Comparison of ENCODE assay signal across 10 mouse cellular contexts in genomic region chr13:95778761-95779161, GRCm38 (mm10).
DNase-seq lines count a peak whose midpoint lies in the region; ATAC-seq lines count a peak whose summit lies in the region.
"Had no signal": no experiment of that assay in that cellular context is flagged by ENCODE, and none has a peak within 500 bp of the region (broad histone marks: within the 10 kb centered on the region; RNA-seq: fewer than 3 reads in every experiment).

No protein-coding gene starts in this region.

- H3K4me2 ChIP-seq in forebrain, embryonic 11.5 days (ENCODE audit: low read depth, low read length, severe bottlenecking) = no peak overlapping the region
- no peak overlapping the region for H3K4me2 ChIP-seq in forebrain, embryonic 15.5 days (replicated peaks)
- no peak overlapping the region for H3K4me2 ChIP-seq in liver, embryonic 16.5 days (ENCODE audit: low read depth, low read length)
- H3K4me2 ChIP-seq in stomach, embryonic 15.5 days = no peak overlapping the region
- H3K4me2 ChIP-seq: hindbrain, embryonic 15.5 days had no signal

- H3K27ac ChIP-seq in forebrain, embryonic 11.5 days (ENCODE audit: low read depth, low read length) = no peak overlapping the region
- H3K27ac ChIP-seq in forebrain, embryonic 15.5 days (replicated peaks) = no peak overlapping the region
- H3K27ac ChIP-seq in liver, embryonic 16.5 days (ENCODE audit: low read length) = no peak overlapping the region
- H3K27ac ChIP-seq in stomach, embryonic 15.5 days = peak overlapping the region; percentile 14; the same call in 1 of the 2 replicates
- H3K27ac ChIP-seq: hindbrain, embryonic 15.5 days; liver, embryonic 14.5 days had no signal

- ATAC-seq in forebrain, embryonic 11.5 days (replicated peaks; ENCODE audit: low FRiP score) = no peak
- no peak for ATAC-seq in forebrain, embryonic 15.5 days (replicated peaks)
- ATAC-seq in liver, embryonic 16.5 days (ENCODE audit: low read depth) = peak; percentile 14; the same call in 1 of the 2 replicates
- no peak for ATAC-seq in stomach, embryonic 15.5 days (ENCODE audit: insufficient read depth, low FRiP score, low read depth)

- H3K27me3 ChIP-seq in forebrain, embryonic 11.5 days (ENCODE audit: control insufficient read depth, insufficient read depth, low read length) = no peaks in the 10 kb centered on the region
- no peaks in the 10 kb centered on the region for H3K27me3 ChIP-seq in forebrain, embryonic 15.5 days
- no peaks in the 10 kb centered on the region for H3K27me3 ChIP-seq in liver, embryonic 16.5 days (ENCODE audit: control insufficient read depth, insufficient read depth, low read depth, low read length)
- no peaks in the 10 kb centered on the region for H3K27me3 ChIP-seq in stomach, embryonic 15.5 days (replicated peaks)
- H3K27me3 ChIP-seq: hindbrain, embryonic 15.5 days had no signal

- peaks cover 3% of the 10 kb centered on the region for H3K4me1 ChIP-seq in forebrain, embryonic 11.5 days (replicated peaks; ENCODE audit: control insufficient read depth, insufficient read depth, low read length)
- H3K4me1 ChIP-seq in forebrain, embryonic 15.5 days = peaks cover 25% of the 10 kb centered on the region
- peaks cover 18% of the 10 kb centered on the region for H3K4me1 ChIP-seq in liver, embryonic 16.5 days (ENCODE audit: control insufficient read depth, low read depth, low read length)
- H3K4me1 ChIP-seq in stomach, embryonic 15.5 days = peaks cover 26% of the 10 kb centered on the region

- no peak overlapping the region for H3K4me3 ChIP-seq in forebrain, embryonic 11.5 days (ENCODE audit: low read depth, low read length)
- H3K4me3 ChIP-seq in forebrain, embryonic 15.5 days = no peak overlapping the region
- H3K4me3 ChIP-seq in liver, embryonic 16.5 days (ENCODE audit: low read depth, low read length) = no peak overlapping the region
- H3K4me3 ChIP-seq in stomach, embryonic 15.5 days (replicated peaks) = no peak overlapping the region
- H3K4me3 ChIP-seq: hindbrain, embryonic 15.5 days had no signal

- DNase-seq in forebrain, embryonic 11.5 days (ENCODE audit: low spot score) = peak; percentile 58
- peak; percentile 43 for DNase-seq in layer of hippocampus, adult 9-11 months
- DNase-seq in layer of hippocampus, adult 8-10 months (ENCODE audit: low spot score in 2 of 2) = no peak
- no peak for DNase-seq in cerebellum, postnatal 10 days
- no peak for DNase-seq in urinary bladder, postnatal 25 days (ENCODE audit: low spot score)

- H3K9me3 ChIP-seq in forebrain, embryonic 11.5 days (ENCODE audit: control insufficient read depth, low read length) = no peaks in the 10 kb centered on the region
- H3K9me3 ChIP-seq in forebrain, embryonic 15.5 days = no peaks in the 10 kb centered on the region
- no peaks in the 10 kb centered on the region for H3K9me3 ChIP-seq in liver, embryonic 16.5 days (replicated peaks; ENCODE audit: control insufficient read depth, low read length)
- no peaks in the 10 kb centered on the region for H3K9me3 ChIP-seq in stomach, embryonic 15.5 days
- H3K9me3 ChIP-seq: hindbrain, embryonic 15.5 days had no signal

- WGBS in forebrain, embryonic 11.5 days = 76% methylated on average over 9 of the region's 9 CpGs
- WGBS in forebrain, embryonic 15.5 days = 68% methylated on average over 9 of the region's 9 CpGs
- WGBS in liver, embryonic 16.5 days (ENCODE audit: insufficient replicate concordance) = 22% methylated on average over 9 of the region's 9 CpGs
- WGBS in stomach, embryonic 15.5 days = 44% methylated on average over 9 of the region's 9 CpGs

- no peaks in the 10 kb centered on the region for H3K36me3 ChIP-seq in forebrain, embryonic 11.5 days (ENCODE audit: control insufficient read depth, insufficient read depth, low read length)
- no peaks in the 10 kb centered on the region for H3K36me3 ChIP-seq in forebrain, embryonic 15.5 days
- H3K36me3 ChIP-seq in liver, embryonic 16.5 days (ENCODE audit: control insufficient read depth, insufficient read depth) = no peaks in the 10 kb centered on the region
- no peaks in the 10 kb centered on the region for H3K36me3 ChIP-seq in stomach, embryonic 15.5 days
- H3K36me3 ChIP-seq: hindbrain, embryonic 15.5 days had no signal

- H3K9ac ChIP-seq in forebrain, embryonic 11.5 days (ENCODE audit: low read length) = no peak overlapping the region
- no peak overlapping the region for H3K9ac ChIP-seq in forebrain, embryonic 15.5 days (replicated peaks)
- no peak overlapping the region for H3K9ac ChIP-seq in liver, embryonic 16.5 days (ENCODE audit: low read depth, low read length)
- no peak overlapping the region for H3K9ac ChIP-seq in stomach, embryonic 15.5 days
- H3K9ac ChIP-seq: hindbrain, embryonic 15.5 days; liver, embryonic 14.5 days had no signal

Comparison
In these comparisons a context has a peak if more than half of its experiments do, and no peak if none do; other contexts are left out.
1. DNase-seq: peak in forebrain, embryonic 11.5 days (single experiment) and layer of hippocampus, adult 9-11 months (single experiment); none in layer of hippocampus, adult 8-10 months (0 of 2), cerebellum, postnatal 10 days (0 of 2) and urinary bladder, postnatal 25 days (single experiment).